Mouse (Mus musculus) splenic B cell, adult 2 months (primary cell): Measurements from ENCODE around the gene Ttll5.
A peak's percentile ranks its signal among the peaks of the same experiment; 100 is the strongest.

Experiments used
- DNase-seq: peaks from one replicate; pipeline ENCODE4 v3.0.0-alpha.2; 2011; ENCODE audit warnings: low read depth, low spot score
- H3K27me3 ChIP-seq: 2 replicates; pipeline ENCODE4 v1.6.1; 2012; ENCODE audit warnings: mild to moderate bottlenecking, low read length, moderate library complexity, mixed read lengths; ENCODE audit not compliant: control insufficient read depth, poor library complexity, insufficient read depth, severe bottlenecking
- H3K36me3 ChIP-seq: 2 replicates; pipeline ENCODE4 v1.6.1; 2012; ENCODE audit warnings: mild to moderate bottlenecking, low read length, moderate library complexity, mixed read lengths; ENCODE audit not compliant: control insufficient read depth, poor library complexity, insufficient read depth, severe bottlenecking

The Ttll5 gene

DNA sequence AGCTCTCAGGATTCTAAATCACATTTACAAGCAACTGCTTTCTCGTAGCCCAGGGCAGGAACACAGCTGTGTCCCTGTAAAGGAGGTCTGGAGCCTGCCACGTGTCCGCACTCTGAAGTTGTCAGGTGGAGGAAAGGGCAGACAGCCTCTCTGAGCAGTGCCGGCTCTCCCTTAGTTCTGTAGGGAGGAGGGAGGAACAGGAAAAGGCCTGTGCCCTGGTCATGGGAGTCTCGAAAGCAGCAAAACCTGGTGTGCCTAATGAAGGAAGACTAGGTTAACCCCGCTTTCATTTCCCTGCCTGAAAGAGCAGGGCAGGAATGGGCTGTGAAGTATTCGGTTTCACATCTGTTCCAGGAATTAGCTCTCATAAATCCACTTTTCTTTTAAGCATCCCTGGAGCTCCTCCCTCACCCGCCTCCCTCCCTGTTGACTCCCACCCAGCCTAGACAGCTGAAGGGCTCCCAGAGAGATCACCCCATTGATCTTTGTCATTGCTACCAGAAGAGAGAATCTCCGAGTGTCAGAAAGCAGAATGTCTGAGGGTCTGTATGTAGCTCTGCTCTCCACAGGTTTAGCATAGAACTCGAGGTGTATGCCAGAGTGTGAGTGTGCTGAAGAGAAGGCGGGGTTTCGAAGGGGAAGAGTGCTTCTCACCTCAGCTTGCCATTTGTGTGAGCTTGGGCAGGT, 212.9 kb downstream of the Ttll5 start:
- H3K36me3 ChIP-seq = no peaks in the 10 kb centered on the region
- H3K27me3 ChIP-seq = no peaks in the 10 kb centered on the region
- no peak for DNase-seq

DNA sequence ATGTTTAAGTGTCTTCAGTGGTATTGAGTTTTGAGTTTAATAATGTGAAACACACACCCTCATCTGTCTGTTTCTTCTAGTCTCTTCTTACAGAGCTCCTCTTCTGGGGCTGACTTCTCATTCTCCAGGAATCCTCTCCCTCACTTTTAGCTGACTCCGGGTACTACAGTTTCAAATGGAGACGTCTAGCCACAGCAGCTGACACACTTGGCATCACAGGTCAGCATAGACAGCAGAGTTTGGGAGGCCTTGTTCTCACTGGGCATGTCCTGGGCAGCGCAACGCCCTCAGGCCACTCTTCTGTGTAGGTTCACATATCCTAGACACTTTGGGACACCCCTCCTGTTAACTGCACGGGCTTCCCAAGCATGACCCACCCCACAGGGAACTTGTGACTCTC, 214.6 kb downstream of the Ttll5 start:
- Histone ChIP-seq H3K36me3 (no peaks in the 10 kb centered on the region), H3K27me3 (no peaks in the 10 kb centered on the region)
- DNase-seq = no peak

DNA sequence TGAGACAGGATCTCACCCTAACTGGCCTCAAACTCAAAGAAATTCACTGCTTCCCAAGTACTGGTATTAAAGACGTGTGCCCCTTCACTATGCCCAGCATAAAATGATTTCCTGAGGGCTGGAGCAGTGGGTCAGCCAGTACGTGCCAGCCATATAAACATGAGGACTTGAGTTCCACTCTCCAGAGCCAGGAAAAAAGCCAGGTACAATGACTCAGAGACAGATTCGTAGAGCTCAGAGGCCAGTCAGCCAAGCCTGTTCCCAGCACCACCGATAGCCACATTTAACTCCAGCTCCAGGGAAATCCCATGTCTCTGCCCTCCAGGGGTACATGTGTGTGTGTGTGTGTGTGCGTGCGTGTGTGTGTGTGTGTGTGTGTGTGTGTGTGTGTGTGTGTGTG, 215.3 kb downstream of the Ttll5 start:
- Histone ChIP-seq H3K27me3 (no peaks in the 10 kb centered on the region), H3K36me3 (no peaks in the 10 kb centered on the region)
- DNase-seq = no peak

DNA sequence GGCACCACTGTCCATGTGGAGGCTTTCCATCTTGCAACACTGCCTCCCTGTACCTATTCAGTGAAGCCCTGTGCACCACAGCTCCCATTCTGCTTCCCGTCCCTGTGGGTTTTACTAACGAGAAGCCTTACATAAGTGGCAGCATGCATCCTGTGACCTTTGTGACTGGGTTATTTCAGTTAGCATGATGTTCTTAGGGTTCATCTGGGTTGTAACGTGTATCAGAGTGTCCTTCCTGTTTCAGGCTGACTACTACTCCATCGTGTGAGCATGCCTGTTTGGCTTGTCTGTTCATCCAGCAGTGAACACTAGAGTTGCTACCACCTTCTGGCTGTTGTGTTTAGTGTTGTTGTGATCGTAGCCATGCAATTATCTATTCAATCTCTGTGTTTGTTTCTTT, 221.7 kb downstream of the Ttll5 start:
- Histone ChIP-seq H3K36me3 (no peaks in the 10 kb centered on the region), H3K27me3 (no peaks in the 10 kb centered on the region)
- peak; percentile 60 for DNase-seq

DNA sequence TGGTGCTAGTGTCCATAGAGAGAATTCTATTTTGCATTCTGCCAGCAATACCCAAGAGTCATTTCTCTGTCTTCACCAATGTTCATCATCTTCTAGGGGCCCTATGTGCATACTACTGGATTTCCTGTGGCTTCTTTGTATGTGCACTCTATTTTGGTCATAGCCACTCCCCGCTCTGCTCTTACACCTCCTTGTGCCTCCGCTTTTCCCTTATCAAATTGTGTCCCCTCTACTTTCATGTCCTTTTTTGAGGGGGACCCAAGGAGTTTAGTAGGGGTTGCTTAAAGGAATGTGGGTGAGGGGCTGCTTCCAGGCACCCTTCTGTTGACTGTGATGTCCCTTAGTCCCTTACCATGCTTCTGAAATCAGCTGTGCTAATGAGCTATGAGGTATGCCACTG, 222.3 kb downstream of the Ttll5 start:
- Histone ChIP-seq H3K36me3 (no peaks in the 10 kb centered on the region), H3K27me3 (no peaks in the 10 kb centered on the region)
- DNase-seq = peak; percentile 17

DNA sequence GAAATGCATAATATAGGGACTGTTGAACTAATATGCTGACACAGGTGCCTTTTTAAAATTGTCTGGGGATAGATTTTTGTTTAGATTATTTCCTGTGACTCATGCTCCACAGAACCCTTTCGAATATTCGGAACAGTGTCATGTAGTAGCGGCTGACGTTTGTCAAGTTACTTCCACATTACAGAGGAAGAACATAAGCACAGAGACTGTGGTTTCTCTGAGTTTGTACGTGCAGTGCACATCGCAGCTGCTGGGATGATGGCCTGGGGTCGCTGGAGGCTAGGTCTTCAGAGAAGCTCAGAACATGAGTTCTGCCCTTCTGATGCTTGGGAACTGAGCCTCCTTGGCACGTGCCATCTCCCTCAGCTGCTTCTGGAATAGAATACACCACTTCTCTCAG, 222.9 kb downstream of the Ttll5 start:
- DNase-seq = peak; percentile 65
- Histone ChIP-seq H3K36me3 (no peaks in the 10 kb centered on the region), H3K27me3 (no peaks in the 10 kb centered on the region)

DNA sequence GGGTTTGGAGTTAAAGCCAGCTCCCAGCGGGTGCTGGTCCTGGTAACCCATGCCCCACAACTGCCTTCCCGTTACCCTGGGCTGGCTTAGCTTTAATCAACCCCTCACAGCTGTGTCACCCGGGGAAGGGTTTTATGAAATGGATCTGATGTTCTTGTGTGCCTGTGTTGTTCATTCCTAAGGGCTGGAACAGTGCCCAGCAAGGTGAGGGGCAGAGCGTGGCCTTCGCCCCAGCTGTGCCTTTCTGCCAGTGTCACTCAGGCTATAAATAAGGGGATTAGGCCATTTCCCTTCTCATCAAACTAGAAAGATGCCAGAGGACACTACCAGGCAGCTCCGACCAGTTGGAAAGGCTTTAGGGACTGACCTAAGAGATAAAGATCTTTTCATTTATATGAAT, 225.4 kb downstream of the Ttll5 start:
- H3K36me3 ChIP-seq = no peaks in the 10 kb centered on the region
- H3K27me3 ChIP-seq = no peaks in the 10 kb centered on the region
- no peak for DNase-seq

DNA sequence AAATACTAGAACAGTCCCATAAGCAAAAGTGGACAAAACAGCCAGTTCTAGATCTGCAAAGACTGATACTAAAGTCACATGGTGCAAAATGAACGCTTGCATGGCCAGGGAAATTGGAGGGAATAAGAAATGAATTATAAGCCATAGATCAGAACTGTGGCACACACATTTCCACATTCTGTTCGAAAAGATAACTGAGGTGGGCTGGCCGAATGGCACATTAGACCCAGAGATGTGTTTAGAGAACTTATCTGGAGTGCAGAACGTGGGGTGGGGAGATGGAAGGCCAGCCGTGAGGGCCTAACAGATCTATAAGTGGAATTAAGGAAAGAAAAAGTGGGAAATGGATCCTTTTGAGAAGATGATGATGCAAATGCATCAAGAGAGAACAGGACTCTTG, 227.0 kb downstream of the Ttll5 start:
- H3K36me3 ChIP-seq = no peaks in the 10 kb centered on the region
- no peak for DNase-seq
- H3K27me3 ChIP-seq = no peaks in the 10 kb centered on the region

DNA sequence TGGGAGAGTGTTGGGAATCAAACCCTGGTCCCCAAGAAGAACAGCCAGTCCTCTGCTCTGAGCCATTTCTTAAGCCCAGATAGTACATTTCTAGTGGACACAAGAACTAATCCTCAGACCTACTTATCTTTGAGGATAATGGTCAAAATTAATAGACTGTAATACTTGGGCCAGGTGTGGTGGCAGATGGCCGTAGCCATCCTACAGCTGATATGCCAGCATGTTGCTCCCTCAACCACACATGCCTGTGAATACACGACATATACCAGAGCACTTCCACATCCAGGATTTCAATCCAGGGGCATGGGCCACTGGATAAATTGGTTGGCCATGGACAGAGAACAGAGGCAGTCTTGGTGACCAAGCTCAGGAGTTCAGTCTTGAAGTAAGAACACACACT, 230.8 kb downstream of the Ttll5 start:
- Histone ChIP-seq H3K36me3 (no peaks in the 10 kb centered on the region), H3K27me3 (no peaks in the 10 kb centered on the region)
- no peak for DNase-seq

DNA sequence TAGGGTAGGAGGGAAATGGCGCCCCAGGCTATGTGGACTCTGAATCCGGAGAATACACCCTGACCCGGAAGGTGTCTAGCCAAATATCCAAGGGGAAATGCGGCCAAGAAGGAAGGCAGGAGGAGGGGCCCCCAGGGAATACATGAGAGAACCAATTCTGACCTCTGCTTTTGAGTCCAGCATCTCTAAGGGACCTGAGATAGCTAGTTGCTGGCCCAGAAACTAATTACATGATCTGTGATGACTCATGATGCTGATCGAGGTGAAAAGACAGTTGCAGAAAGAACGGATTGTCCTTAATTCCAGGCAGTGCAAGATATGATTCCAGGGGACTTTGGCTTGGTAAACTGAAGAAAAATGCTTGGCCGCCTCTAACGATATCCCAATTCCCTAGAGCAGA, 232.5 kb downstream of the Ttll5 start:
- H3K27me3 ChIP-seq = no peaks in the 10 kb centered on the region
- H3K36me3 ChIP-seq = no peaks in the 10 kb centered on the region
- no peak for DNase-seq

DNA sequence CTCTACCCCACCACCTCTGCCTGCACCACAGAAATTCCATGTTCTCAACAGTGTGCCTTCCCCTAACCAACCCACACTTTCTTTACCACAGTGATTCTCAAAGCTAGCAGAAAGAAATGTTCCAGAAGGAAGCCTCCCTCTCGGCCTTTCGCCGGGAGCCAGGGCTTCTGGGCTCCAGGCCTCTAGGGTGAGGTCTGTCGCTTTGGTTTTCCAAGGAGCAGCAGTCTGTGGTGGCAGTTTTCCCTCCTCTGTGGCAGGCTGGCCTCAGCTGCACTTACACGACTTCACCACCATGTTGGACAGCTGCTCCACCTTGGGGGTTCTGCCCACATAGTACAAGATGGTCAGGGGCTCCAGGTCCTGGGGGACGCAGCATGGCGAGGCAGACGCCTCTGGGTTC, 233.1 kb downstream of the Ttll5 start:
- no peak for DNase-seq
- H3K27me3 ChIP-seq = no peaks in the 10 kb centered on the region
- H3K36me3 ChIP-seq = no peaks in the 10 kb centered on the region

DNA sequence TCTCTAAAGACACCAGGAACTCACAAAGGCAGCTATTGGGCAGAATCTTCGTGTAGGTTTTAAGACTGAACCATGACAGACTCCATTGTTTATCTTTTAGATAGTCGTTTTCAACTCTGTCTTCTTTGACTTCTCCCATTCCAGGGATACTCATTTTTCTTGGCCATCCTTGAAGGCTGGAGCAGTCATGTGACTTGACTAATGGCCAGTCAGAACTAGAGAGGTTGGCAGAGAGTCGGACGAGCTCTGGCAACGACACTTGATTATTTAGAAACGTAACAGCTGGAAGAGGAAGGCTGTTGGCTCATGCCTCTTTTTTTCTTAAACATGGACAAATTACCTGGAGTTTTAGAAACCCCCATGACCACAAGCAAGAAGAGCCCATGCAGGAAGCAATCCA, 234.9 kb downstream of the Ttll5 start:
- Histone ChIP-seq H3K27me3 (no peaks in the 10 kb centered on the region), H3K36me3 (no peaks in the 10 kb centered on the region)
- DNase-seq = no peak

DNA sequence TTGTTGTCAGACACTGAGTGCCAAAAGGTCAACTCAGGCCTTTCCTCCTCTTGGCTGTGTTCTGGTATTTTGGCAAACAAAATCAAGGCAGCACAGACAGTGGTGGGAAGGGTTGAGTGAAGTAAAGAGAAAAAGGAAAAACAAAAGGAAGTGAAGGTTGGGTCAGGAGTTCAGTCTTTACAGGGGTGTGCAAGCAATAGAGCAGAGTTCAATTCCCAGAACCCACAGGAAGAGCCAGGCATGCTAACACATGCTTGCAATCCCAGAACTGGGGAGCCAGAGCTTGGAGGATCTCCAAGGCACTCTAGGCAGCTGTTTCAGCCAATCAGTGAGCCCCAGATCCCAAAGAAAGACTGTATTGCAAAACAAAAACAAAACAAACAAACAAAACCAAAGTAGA, 240.3 kb downstream of the Ttll5 start:
- no peaks in the 10 kb centered on the region for H3K27me3 ChIP-seq
- H3K36me3 ChIP-seq = no peaks in the 10 kb centered on the region
- DNase-seq = no peak

DNA sequence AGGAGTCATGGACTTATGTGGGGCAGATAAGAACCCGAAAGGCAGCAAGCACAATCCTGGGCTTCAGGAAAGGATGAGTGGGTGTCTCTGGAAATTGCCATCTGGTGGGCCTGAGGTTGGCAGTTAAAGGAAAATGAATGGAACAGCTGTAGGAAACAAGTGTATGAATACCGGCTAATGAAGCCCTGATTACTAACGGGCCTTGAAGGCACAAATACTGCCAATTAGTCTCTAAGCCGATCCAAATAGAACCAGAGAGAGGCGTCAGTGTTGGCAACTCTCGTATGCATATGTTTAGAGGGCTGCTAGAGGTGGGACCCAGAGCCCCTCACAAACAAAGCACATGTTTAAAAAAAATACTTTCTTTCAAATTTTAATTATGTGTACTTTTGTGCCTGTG, 247.0 kb downstream of the Ttll5 start:
- Histone ChIP-seq H3K36me3 (no peaks in the 10 kb centered on the region), H3K27me3 (no peaks in the 10 kb centered on the region)
- no peak for DNase-seq

DNA sequence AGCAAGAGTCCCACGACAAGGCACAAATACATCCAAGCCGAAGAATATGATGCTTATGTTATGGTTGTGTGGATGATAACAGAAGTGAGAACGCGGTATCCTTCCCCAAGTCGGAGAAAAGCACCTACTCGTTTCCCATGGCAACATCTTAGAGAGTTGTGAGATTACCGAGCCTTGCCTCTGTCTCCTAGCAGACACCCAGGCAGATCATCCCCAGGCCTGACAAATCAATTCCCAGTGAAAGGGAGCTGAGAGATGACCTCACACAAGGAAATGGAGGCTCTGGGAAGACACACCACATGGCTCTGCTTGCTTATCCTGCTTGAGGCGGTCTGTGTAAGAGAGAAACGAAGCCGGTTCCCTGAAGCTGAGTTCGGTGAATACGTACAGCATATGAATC, 250.2 kb downstream of the Ttll5 start:
- no peaks in the 10 kb centered on the region for H3K27me3 ChIP-seq
- no peak for DNase-seq
- H3K36me3 ChIP-seq = no peaks in the 10 kb centered on the region

DNA sequence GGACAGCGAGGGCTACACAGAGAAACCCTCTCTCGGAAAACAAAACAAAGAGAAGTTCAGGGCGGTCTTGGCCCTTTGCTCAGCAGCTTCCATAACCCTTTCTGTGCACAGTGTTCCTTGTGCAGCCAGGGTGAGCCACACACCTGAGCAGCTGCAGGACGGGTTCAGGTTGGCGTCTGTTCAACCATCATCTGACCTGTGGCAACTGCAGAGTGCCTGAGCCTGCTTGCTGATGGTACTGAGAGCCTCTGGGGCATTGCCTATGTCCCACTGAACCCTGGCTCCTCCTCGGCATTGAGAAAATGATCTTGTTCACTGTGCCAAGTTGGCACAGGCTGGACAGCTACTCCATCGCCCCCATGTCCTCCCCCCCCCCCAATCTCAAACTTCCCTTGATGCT, 250.9 kb downstream of the Ttll5 start:
- Histone ChIP-seq H3K27me3 (no peaks in the 10 kb centered on the region), H3K36me3 (no peaks in the 10 kb centered on the region)
- DNase-seq = no peak
